Mouse (Mus musculus) liver, embryonic 11.5 days (tissue): Measurements from ENCODE around the gene Arid3a. TPM values are rescaled to one million over a fixed set of nuclear protein-coding genes. Genes with fewer than 3 reads are reported as not detected.
A peak's percentile ranks its signal among the peaks of the same experiment; 100 is the strongest.

Source experiments
- ATAC-seq: fragments of 200-750 bp; cut with Nextera tagmentation; replicated peaks from 2 replicates; pipeline ENCODE4 v1.8.0; 2017; ENCODE audit warnings: moderate number of reproducible peaks, mild to moderate bottlenecking, moderate TSS enrichment, moderate library complexity; ENCODE audit not compliant: low FRiP score
- DNase-seq: peaks from one replicate; pipeline ENCODE4 v3.0.0-alpha.2; 2017; ENCODE audit warnings: low spot score
- H3K27ac ChIP-seq: fragments of 300-500 bp; sonication (generic); 2 replicates; pipeline ENCODE4 v1.5.1; 2014; ENCODE audit warnings: mild to moderate bottlenecking, low read depth, low read length, control low read depth
- H3K27me3 ChIP-seq: fragments of 300-500 bp; sonication (generic); replicated peaks from 2 replicates; pipeline ENCODE4 v1.6.1; 2014; ENCODE audit warnings: low read length, mixed read lengths; ENCODE audit not compliant: control insufficient read depth, insufficient read depth
- H3K36me3 ChIP-seq: fragments of 300-500 bp; sonication (generic); 2 replicates; pipeline ENCODE4 v1.6.1; 2014; ENCODE audit warnings: mild to moderate bottlenecking, low read length, moderate library complexity, mixed read lengths; ENCODE audit not compliant: control insufficient read depth, insufficient read depth
- H3K4me1 ChIP-seq: fragments of 300-500 bp; sonication (generic); replicated peaks from 2 replicates; pipeline ENCODE4 v1.6.1; 2014; ENCODE audit warnings: low read length, mixed read lengths; ENCODE audit not compliant: control insufficient read depth, insufficient read depth
- H3K4me2 ChIP-seq: fragments of 300-500 bp; sonication (generic); 2 replicates; pipeline ENCODE4 v1.6.1; 2014; ENCODE audit warnings: mild to moderate bottlenecking, control low read depth, moderate library complexity
- H3K4me3 ChIP-seq: fragments of 300-500 bp; sonication (generic); 2 replicates; pipeline ENCODE4 v1.5.1; 2014; ENCODE audit warnings: low read depth, low read length, control low read depth
- H3K9ac ChIP-seq: fragments of 300-500 bp; sonication (generic); 2 replicates; pipeline ENCODE4 v1.6.1; 2014; ENCODE audit warnings: low read depth, low read length, control low read depth
- H3K9me3 ChIP-seq: fragments of 300-500 bp; sonication (generic); 2 replicates; pipeline ENCODE4 v1.6.1; 2016; ENCODE audit warnings: low read length, inconsistent platforms, mixed read lengths; ENCODE audit not compliant: control insufficient read depth
- WGBS: fragments of 180-500 bp; shearing (Covaris S2); extraction: QIAGEN DNeasy Blood & Tissue Kit; methylation state at CpG from one replicate; pipeline ENCODE4 v1.1.7; 2014; 5-methylcytosine and 5-hydroxymethylcytosine counted together
- polyA plus RNA-seq: library from polyadenylated mRNA; unstranded; fragments of >200 nt; fragmentation: Nextera tagmentation; extraction: Ambion mirVana; gene quantifications from 2 replicates; pipeline ENCODE4 v1.2.1, GENCODE M21; 2014

The Arid3a gene
- polyA plus RNA-seq, 1 experiment from 2014 or later, result 12.4 TPM

DNA sequence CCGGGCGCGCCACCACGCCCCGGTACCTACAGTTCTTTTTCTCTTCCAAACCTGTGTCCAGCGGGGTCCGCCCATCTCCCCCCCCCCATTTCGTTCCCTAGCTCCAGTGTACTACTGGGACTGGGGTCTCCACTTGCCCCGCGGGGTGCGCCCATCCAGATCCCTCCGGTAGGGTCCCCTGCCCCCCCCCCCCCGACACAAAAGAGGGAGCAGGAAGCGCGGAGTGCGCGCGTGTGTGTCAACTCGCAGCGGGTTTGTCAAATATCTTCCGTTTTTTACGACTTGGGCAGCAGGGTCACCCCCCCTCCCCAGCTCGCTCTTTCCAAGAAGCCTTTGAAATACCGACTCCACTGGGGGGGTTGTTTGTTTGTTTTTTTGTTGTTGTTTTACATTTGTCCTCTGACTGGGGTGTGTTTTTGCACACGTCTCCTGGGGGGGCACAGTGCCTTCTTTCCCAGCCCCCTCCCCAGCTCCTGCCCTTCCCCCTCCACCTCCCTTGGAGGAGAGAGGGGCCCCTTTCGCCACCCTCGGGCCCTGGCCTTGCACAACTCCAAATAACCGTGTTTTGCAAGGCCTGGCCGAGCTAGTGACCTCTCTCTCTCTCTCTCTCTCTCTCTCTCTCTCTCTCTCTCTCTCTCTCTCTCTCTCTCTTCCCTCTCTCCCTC is 1.3 kb downstream of the Arid3a start:
- under 1% methylated on average over 29 of the region's 29 CpGs for WGBS
- ATAC-seq, result no peak
- peak; percentile 72 for DNase-seq
- Histone ChIP-seq H3K27me3 (0 out of 2 replicates have a peak, but pooled peaks cover under 1% of the 10 kb centered on the region), H3K36me3 (peaks cover 10% of the 10 kb centered on the region), H3K9me3 (no peaks in the 10 kb centered on the region), H3K4me2 (peak overlapping the region; percentile 98), H3K4me3 (peak overlapping the region; percentile 96), H3K27ac (peak overlapping the region; percentile 97), H3K4me1 (peaks cover 44% of the 10 kb centered on the region), H3K9ac (peak overlapping the region; percentile 92)

DNA sequence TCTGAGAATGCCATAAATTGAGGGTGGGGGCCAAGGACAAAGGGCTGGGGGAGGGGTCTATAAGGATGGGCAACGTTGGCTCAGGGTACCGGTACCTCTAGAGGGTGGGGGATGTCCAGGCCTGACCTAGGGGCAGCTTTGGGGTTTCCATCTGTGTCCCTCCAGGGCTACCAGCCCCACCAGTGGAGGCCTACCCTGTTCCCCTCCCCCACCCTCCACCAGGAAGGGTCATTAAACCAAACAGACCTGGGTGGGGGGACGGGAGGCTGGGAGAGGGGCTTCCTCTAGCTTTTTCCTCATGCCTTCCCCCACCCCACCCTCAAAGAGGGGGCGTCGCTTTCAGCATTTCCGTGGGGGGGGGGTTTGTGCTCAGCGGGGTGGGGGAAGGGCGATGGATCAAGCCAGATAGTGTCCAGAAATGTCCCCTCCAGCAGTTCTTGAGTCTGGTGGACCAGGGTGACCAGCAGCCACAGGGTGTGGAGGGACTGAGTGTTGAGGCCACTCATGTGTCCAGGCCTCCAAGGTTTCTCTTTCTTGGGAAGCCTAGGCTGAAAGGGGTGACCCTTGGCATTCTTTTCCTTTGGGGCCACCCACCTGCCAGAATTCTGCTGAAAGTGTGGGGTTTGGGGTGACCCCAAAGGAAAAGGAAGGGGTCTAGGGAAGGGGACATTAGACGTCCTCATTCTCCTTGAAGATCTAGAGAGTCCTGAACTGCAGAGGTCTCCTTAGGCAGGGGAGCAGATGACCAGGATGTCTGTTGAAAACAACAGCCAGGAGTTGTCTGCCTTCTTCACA is 2.3 kb downstream of the Arid3a start:
- WGBS, result 19% methylated on average over 9 of the region's 9 CpGs
- H3K27me3 ChIP-seq, result no peaks in the 10 kb centered on the region
- H3K27ac ChIP-seq, result peak overlapping the region; percentile 97
- peak overlapping the region; percentile 92 for H3K9ac ChIP-seq
- peak overlapping the region; percentile 98 for H3K4me2 ChIP-seq
- peaks cover 13% of the 10 kb centered on the region for H3K36me3 ChIP-seq
- ATAC-seq (no peak), DNase-seq (no peak)
- H3K9me3 ChIP-seq, result no peaks in the 10 kb centered on the region
- peaks cover 52% of the 10 kb centered on the region for H3K4me1 ChIP-seq
- H3K4me3 ChIP-seq, result peak overlapping the region; percentile 96

DNA sequence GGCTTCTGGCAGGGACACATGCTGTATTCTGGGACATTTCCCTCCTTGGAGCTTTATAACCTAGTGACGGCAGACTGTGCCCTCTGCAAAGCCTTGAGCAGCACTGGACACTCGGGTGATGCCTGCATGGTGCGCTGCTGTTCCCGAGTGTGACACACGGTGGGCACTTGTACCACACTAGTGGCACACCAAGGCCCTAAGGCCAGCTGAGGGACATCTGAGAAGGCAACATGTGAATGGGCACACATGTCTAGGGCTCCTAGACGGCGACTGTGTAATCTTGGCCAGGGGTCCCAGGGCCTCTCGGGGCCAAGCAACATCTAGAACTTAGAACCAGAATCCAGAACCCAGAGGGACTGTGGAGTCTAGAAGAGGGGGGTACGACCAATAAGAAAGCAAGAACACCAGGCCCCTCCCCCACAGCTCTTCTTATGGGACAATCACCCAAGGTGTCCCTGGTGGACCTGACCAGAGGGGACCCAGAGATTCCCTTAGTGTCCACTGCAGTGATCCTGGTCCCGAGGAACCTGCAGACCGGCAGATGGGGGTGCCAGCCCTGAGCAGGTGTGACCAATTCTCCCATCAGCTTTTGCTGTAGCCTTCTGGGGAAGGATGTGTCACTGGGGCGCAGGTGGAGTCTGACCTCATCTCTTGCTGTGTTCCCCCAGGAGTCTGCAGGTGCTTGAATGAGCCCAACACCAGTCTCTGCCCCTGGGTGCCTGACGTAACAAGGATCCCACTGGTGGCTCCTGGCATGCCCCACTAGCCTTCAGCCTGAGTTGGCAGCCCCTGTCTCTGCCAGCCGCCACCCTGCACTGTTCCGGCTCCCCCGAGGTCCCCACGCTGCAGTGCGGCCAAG is 3.4 kb downstream of the Arid3a start:
- no peak overlapping the region for H3K9ac ChIP-seq
- peaks cover 17% of the 10 kb centered on the region for H3K36me3 ChIP-seq
- no peak for ATAC-seq
- H3K4me3 ChIP-seq, result peak overlapping the region; percentile 6; the same call in 1 of the 2 replicates
- peak overlapping the region; percentile 98 for H3K4me2 ChIP-seq
- peak overlapping the region; percentile 97 for H3K27ac ChIP-seq
- H3K4me1 ChIP-seq, result peaks cover 57% of the 10 kb centered on the region
- no peaks in the 10 kb centered on the region for H3K27me3 ChIP-seq
- DNase-seq, result no peak
- WGBS, result 87% methylated on average over 18 of the region's 18 CpGs
- no peaks in the 10 kb centered on the region for H3K9me3 ChIP-seq

DNA sequence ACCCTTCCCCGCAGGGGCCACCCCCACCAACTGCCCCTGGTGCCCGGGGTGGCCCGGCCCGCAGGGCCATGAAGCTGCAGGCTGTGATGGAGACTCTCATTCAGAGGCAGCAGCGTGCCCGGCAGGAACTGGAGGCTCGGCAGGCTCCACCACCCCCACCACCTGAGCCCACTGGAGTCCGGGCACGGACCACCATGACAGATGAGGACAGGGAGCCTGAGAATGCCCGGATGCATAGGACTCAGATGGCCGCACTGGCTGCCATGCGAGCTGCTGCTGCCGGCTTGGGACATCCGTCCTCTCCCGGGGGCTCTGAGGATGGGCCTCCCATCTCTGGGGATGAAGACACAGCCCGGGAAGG is 4.0 kb downstream of the Arid3a start:
- Histone ChIP-seq H3K4me3 (0 out of 2 replicates have a peak overlapping the region, but pooled peaks have one; percentile 5), H3K27me3 (no peaks in the 10 kb centered on the region), H3K27ac (no peak overlapping the region), H3K36me3 (peaks cover 20% of the 10 kb centered on the region), H3K4me1 (peaks cover 60% of the 10 kb centered on the region), H3K4me2 (no peak overlapping the region), H3K9me3 (no peaks in the 10 kb centered on the region), H3K9ac (no peak overlapping the region)
- DNase-seq (no peak), ATAC-seq (no peak)
- WGBS, result 90% methylated on average over 16 of the region's 16 CpGs

DNA sequence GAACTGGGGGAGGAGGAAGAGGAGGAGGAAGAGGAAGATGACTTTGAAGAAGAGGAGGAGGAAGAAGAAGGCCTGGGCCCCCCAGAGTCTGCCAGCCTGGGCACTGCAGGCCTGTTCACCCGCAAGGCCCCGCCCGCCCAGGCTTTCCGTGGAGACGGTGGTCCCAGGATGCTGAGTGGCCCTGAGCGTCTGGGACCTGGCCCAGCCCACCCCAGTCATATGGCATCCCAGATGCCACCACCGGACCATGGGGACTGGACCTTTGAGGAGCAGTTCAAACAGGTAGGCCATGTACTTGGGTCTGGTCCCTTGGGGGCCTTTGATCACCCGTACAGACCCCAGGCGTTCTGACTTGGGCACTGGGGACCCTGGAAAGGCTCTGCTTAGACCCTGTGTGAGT is 5.0 kb downstream of the Arid3a start:
- 76% methylated on average over 9 of the region's 9 CpGs for WGBS
- no peaks in the 10 kb centered on the region for H3K9me3 ChIP-seq
- H3K27me3 ChIP-seq, result no peaks in the 10 kb centered on the region
- H3K27ac ChIP-seq, result 0 out of 2 replicates have a peak overlapping the region, but pooled peaks have one; percentile 11
- DNase-seq (no peak), ATAC-seq (no peak)
- H3K4me2 ChIP-seq, result peak overlapping the region; percentile 25; the same call in 1 of the 2 replicates
- H3K9ac ChIP-seq, result no peak overlapping the region
- H3K4me1 ChIP-seq, result peaks cover 59% of the 10 kb centered on the region
- no peak overlapping the region for H3K4me3 ChIP-seq
- H3K36me3 ChIP-seq, result peaks cover 23% of the 10 kb centered on the region

DNA sequence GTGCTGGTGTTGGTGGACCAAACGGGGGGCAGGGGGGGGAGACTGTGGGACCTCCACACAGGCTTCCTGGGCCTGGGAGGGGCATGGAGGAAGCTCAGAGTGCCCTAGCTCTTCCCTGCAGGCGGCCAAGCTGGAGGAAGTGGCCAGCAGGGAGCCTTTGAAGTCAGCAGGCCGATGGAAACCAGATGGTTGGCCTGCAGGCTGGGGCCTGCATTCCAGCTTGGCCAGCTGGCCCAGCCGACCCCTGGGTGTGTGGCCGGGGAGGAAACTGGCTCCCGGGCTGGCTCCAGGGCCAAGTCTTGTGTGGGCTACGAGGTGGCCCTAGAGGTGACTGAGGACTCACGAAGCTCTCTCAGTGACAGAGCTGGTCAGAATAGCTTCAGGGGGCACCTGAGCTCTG is 5.9 kb downstream of the Arid3a start:
- Histone ChIP-seq H3K4me2 (peak overlapping the region; percentile 31), H3K9me3 (no peaks in the 10 kb centered on the region), H3K4me1 (peaks cover 67% of the 10 kb centered on the region), H3K27ac (0 out of 2 replicates have a peak overlapping the region, but pooled peaks have one; percentile 39), H3K27me3 (no peaks in the 10 kb centered on the region), H3K36me3 (peaks cover 23% of the 10 kb centered on the region), H3K9ac (peak overlapping the region; percentile 35; the same call in 1 of the 2 replicates), H3K4me3 (no peak overlapping the region)
- ATAC-seq (no peak), DNase-seq (no peak)
- WGBS, result 50% methylated on average over 8 of the region's 8 CpGs

DNA sequence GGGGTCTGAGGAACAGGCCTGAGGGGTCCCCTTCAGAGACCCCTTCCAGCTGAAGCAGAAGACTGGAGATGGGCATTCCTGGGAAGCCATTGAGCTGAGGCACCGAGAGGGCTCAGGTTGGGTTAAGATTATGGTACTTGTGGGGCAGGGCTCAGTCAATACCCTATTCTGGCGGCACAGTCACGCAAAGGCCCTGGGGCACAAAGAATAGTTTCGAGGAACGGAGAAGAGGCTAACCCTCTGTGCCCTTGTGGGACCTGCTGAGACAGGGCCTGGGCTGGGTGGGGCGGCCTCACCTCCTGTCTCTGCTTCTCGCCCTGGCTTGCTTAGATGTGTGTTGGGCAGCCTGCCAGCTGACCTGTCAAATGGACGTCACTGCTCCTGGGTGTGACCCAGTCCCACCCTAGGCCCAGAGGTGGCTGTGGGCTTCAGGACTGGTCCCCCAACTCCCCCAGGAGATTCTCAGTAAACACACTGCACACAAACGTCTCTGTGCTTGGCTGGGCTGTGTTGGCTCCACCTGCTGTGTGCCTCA is 6.4 kb downstream of the Arid3a start:
- 69% methylated on average over 9 of the region's 9 CpGs for WGBS
- Histone ChIP-seq H3K4me1 (peaks cover 72% of the 10 kb centered on the region), H3K36me3 (peaks cover 23% of the 10 kb centered on the region), H3K27me3 (no peaks in the 10 kb centered on the region), H3K9ac (0 out of 2 replicates have a peak overlapping the region, but pooled peaks have one; percentile 5), H3K9me3 (no peaks in the 10 kb centered on the region), H3K27ac (0 out of 2 replicates have a peak overlapping the region, but pooled peaks have one; percentile 39), H3K4me2 (no peak overlapping the region), H3K4me3 (no peak overlapping the region)
- ATAC-seq (no peak), DNase-seq (no peak)

DNA sequence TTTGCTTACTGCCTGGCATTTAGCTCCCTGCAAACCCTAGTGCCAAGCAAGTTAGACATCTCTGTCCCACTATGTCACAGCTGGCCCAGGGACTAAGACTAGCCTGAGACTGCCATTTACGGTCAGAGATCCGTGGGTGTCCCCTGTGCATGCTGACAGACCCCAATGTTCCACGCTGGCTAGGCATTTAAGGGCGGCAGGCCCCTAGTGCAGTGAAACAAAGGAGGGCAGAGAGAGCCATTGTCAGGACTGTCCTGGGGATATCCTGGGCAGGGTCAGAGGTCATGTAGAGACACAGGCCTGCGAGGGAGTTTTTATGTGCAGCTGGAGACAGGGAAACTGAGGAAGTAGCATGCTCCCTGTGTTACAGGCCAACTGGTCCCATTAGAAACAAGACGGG is 7.0 kb downstream of the Arid3a start:
- Histone ChIP-seq H3K4me3 (no peak overlapping the region), H3K36me3 (peaks cover 25% of the 10 kb centered on the region), H3K9me3 (no peaks in the 10 kb centered on the region), H3K27me3 (no peaks in the 10 kb centered on the region), H3K27ac (no peak overlapping the region), H3K9ac (no peak overlapping the region), H3K4me2 (no peak overlapping the region), H3K4me1 (peaks cover 77% of the 10 kb centered on the region)
- no peak for DNase-seq
- 79% methylated on average over 6 of the region's 6 CpGs for WGBS
- no peak for ATAC-seq
